9 mouse cellular contexts compared by ENCODE assay signal in the genomic region with DNA sequence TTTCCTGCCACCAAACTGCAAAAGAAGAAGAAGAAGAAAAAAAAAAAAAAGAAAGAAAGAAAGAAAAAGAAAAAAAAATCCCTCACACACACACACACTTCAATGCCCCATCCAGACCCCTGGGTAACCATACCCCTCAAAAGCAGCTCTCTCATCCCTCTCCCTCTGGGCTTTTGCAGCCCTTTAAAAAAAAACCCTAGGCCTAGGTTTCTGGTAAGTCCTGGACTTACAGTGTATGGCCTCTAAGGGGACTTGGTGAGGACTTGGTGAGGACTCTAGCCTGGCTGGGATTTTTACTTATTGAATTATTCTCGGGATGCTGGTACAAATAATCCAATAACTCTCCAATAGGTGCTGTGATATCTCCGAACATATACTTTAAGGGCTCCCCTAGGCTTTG. TPM values are rescaled to one million over a fixed set of nuclear protein-coding genes. Genes with fewer than 3 reads are reported as not detected.
DNase-seq lines count a peak whose midpoint lies in the region; ATAC-seq and TF ChIP-seq lines count a peak whose summit lies in the region.
"Had no signal": no experiment of that assay in that cellular context is flagged by ENCODE, and none has a peak within 500 bp of the region (broad histone marks: within the 10 kb centered on the region; RNA-seq: fewer than 3 reads in every experiment).

No protein-coding gene starts in this region.

- 65% methylated on average over 2 of the region's 2 CpGs for WGBS in heart, embryonic 12.5 days
- WGBS in hindbrain, postnatal 0 days = 81% methylated on average over 2 of the region's 2 CpGs
- 67% methylated on average over 2 of the region's 2 CpGs for WGBS in midbrain, embryonic 13.5 days

- ATAC-seq in heart, embryonic 12.5 days (ENCODE audit: insufficient number of reproducible peaks, low FRiP score) = no peak
- 0 out of 2 replicates have a peak, but pooled peaks have one; percentile 51 for ATAC-seq in hindbrain, postnatal 0 days
- ATAC-seq in midbrain, embryonic 13.5 days = peak; percentile 28; the same call in 1 of the 2 replicates

- H3K36me3 ChIP-seq in heart, embryonic 12.5 days = no peaks in the 10 kb centered on the region
- H3K36me3 ChIP-seq in hindbrain, postnatal 0 days (ENCODE audit: insufficient read depth, low read length) = no peaks in the 10 kb centered on the region
- H3K36me3 ChIP-seq in midbrain, embryonic 13.5 days = no peaks in the 10 kb centered on the region

- no peaks in the 10 kb centered on the region for H3K9me3 ChIP-seq in heart, embryonic 12.5 days (replicated peaks)
- no peaks in the 10 kb centered on the region for H3K9me3 ChIP-seq in hindbrain, postnatal 0 days (ENCODE audit: low read length)
- no peaks in the 10 kb centered on the region for H3K9me3 ChIP-seq in midbrain, embryonic 13.5 days

- H3K27ac ChIP-seq in heart, embryonic 12.5 days (ENCODE audit: poor library complexity, severe bottlenecking) = no peak overlapping the region
- H3K27ac ChIP-seq in hindbrain, postnatal 0 days = no peak overlapping the region
- no peak overlapping the region for H3K27ac ChIP-seq in midbrain, embryonic 13.5 days

- no peak overlapping the region; the same call in 1 of the 2 replicates for H3K9ac ChIP-seq in heart, embryonic 12.5 days
- peak overlapping the region; percentile 37; the same call in 1 of the 2 replicates for H3K9ac ChIP-seq in hindbrain, postnatal 0 days (replicated peaks; ENCODE audit: low read length)
- no peak overlapping the region for H3K9ac ChIP-seq in midbrain, embryonic 13.5 days (replicated peaks)

- no peaks in the 10 kb centered on the region for H3K4me1 ChIP-seq in heart, embryonic 12.5 days (replicated peaks)
- no peaks in the 10 kb centered on the region for H3K4me1 ChIP-seq in hindbrain, postnatal 0 days (ENCODE audit: insufficient read depth, low read length)
- H3K4me1 ChIP-seq in midbrain, embryonic 13.5 days (replicated peaks) = no peaks in the 10 kb centered on the region

- no peaks in the 10 kb centered on the region; the same call in 1 of the 2 replicates for H3K27me3 ChIP-seq in heart, embryonic 12.5 days (replicated peaks)
- no peaks in the 10 kb centered on the region for H3K27me3 ChIP-seq in hindbrain, postnatal 0 days (ENCODE audit: insufficient read depth, low read length)
- peaks cover 11% of the 10 kb centered on the region; the same call in 1 of the 2 replicates for H3K27me3 ChIP-seq in midbrain, embryonic 13.5 days

- no peak for DNase-seq in heart, postnatal 4 days
- DNase-seq in embryo, embryonic 11 days = peak; percentile 3
- DNase-seq in hindbrain, postnatal 0 days (ENCODE audit: low spot score) = no peak
- no peak for DNase-seq in ovary, adult 18-20 months (ENCODE audit: low spot score)
- DNase-seq in adrenal gland, postnatal 25 days = no peak
- no peak for DNase-seq in gastrocnemius, adult 18-20 months (ENCODE audit: low spot score)

- peak overlapping the region; percentile 66 for H3K4me2 ChIP-seq in heart, embryonic 12.5 days
- H3K4me2 ChIP-seq in hindbrain, postnatal 0 days (ENCODE audit: low read depth, low read length) = peak overlapping the region; percentile 55
- peak overlapping the region; percentile 61 for H3K4me2 ChIP-seq in midbrain, embryonic 13.5 days (replicated peaks)

- no peak for TF ChIP-seq CTCF in hindbrain, postnatal 0 days (IDR thresholded peaks at IDR 0.05; ENCODE audit: low read depth)

- no peak overlapping the region; the same call in 1 of the 2 replicates for H3K4me3 ChIP-seq in heart, embryonic 12.5 days
- H3K4me3 ChIP-seq in hindbrain, postnatal 0 days (ENCODE audit: low read length) = peak overlapping the region; percentile 34; the same call in 1 of the 2 replicates
- peak overlapping the region; percentile 39; the same call in 1 of the 2 replicates for H3K4me3 ChIP-seq in midbrain, embryonic 13.5 days (replicated peaks)
- H3K4me3 ChIP-seq: myocyte had no signal

RNA-seq across cellular contexts. Expression of a gene that starts 35.6 kb away (rescaled TPM):
- 6.3 and 7.4 TPM in 2 replicates for polyA plus RNA-seq in heart, embryonic 12.5 days (2016; fragmentation: Nextera tagmentation; extraction: Ambion mirVana)
- 1 to 10 TPM; 3.0 to 3.5 TPM for total RNA-seq in heart, postnatal 4 days (2021)
- 3.9 and 5.1 TPM in 2 replicates for total RNA-seq in hindbrain, postnatal 0 days (2014; rRNA removed)
- polyA plus RNA-seq in hindbrain, postnatal 0 days (2015; fragmentation: Nextera tagmentation; extraction: Ambion mirVana) = 3.4 and 3.5 TPM in 2 replicates
- polyA plus RNA-seq in midbrain, embryonic 13.5 days (2015; fragmentation: Nextera tagmentation; extraction: Ambion mirVana) = 3.1 and 4.5 TPM in 2 replicates
- 2.4 and 2.6 TPM in 2 replicates for total RNA-seq in adrenal gland, postnatal 25 days (2021)
- under 1 TPM; 0.11 to 0.52 TPM for total RNA-seq in gastrocnemius, adult 18-20 months (2021)
